ENCODE assay signal across 10 mouse cellular contexts in the genomic region with DNA sequence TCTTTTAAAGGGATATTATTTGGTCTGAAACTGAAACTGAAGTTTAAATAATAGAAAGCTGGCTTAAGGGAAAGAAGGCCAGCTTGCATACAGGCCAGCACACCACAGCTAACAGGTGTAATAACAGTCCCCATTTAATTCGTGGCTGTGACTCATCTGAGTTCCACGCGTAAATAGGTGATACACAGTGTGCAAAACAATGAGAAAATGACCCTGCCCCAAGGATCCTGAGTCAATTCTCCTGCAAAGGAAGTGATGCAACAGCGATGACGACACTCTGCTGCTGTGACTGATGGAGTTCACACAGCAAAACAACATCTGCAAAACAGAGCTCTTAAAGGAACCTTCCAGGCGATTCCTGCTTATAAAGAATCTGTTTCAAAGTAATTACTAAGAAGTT.
DNase-seq lines count a peak whose midpoint lies in the region; ATAC-seq and TF ChIP-seq lines count a peak whose summit lies in the region.
"Had no signal": no experiment of that assay in that cellular context is flagged by ENCODE, and none has a peak within 500 bp of the region (broad histone marks: within the 10 kb centered on the region; RNA-seq: fewer than 3 reads in every experiment).

No protein-coding gene starts in this region.

- no peak overlapping the region for H3K4me2 ChIP-seq in heart, postnatal 0 days (ENCODE audit: low read depth, low read length)
- H3K4me2 ChIP-seq: midbrain, embryonic 11.5 days had no signal

- no peaks in the 10 kb centered on the region for H3K27me3 ChIP-seq in heart, postnatal 0 days (ENCODE audit: control insufficient read depth, insufficient read depth, low read length)

- 60% methylated on average over 6 of the region's 6 CpGs for WGBS in heart, postnatal 0 days

- TF ChIP-seq CTCF in heart, postnatal 0 days (IDR thresholded peaks at IDR 0.05; ENCODE audit: low read depth) = no peak

- no peak overlapping the region for H3K9ac ChIP-seq in heart, postnatal 0 days (replicated peaks; ENCODE audit: low read depth, low read length)

- no peaks in the 10 kb centered on the region for H3K4me1 ChIP-seq in heart, postnatal 0 days (ENCODE audit: control insufficient read depth, insufficient read depth)

- H3K4me3 ChIP-seq in heart, postnatal 0 days (ENCODE audit: low read depth, low read length) = no peak overlapping the region

- peak; percentile 37 for DNase-seq in gastrocnemius, adult 18-20 months (ENCODE audit: low spot score)
- no peak for DNase-seq in gastrocnemius, postnatal 10 days
- peak; percentile 5 for DNase-seq in T-cell, adult 2 months (ENCODE audit: low spot score)
- DNase-seq in heart, postnatal 0 days (ENCODE audit: low spot score) = peak; percentile 46
- peak; percentile 77 for DNase-seq in lung, postnatal 25 days (ENCODE audit: low spot score)
- no peak for DNase-seq in left cerebral cortex, adult 11 months (ENCODE audit: low spot score)
- DNase-seq in left cerebral cortex, postnatal 4 days = no peak
- DNase-seq in frontal cortex, postnatal 14 days (ENCODE audit: low spot score in 2 of 2) = no peak
- DNase-seq: thymus, postnatal 14 days had no signal

- no peak for TF ChIP-seq EP300 in heart, postnatal 0 days (IDR thresholded peaks at IDR 0.05; ENCODE audit: low read depth)

- no peaks in the 10 kb centered on the region for H3K36me3 ChIP-seq in heart, postnatal 0 days (replicated peaks; ENCODE audit: control insufficient read depth, insufficient read depth, low read length)

- intact Hi-C loops in left cerebral cortex, postnatal 4 days (cut with DNase I) = no loop called here

- H3K27ac ChIP-seq in heart, postnatal 0 days (ENCODE audit: low read depth) = peak overlapping the region; percentile 62

- H3K9me3 ChIP-seq in heart, postnatal 0 days (replicated peaks; ENCODE audit: control insufficient read depth, low read length) = no peaks in the 10 kb centered on the region

- no peak; the same call in 1 of the 2 replicates for ATAC-seq in heart, postnatal 0 days (ENCODE audit: insufficient read depth, low read depth)

Comparison
In these comparisons a context has a peak if more than half of its experiments do, and no peak if none do; other contexts are left out.
1. DNase-seq: peak in gastrocnemius, adult 18-20 months (single experiment), T-cell, adult 2 months (single experiment), heart, postnatal 0 days (single experiment) and lung, postnatal 25 days (single experiment); none in gastrocnemius, postnatal 10 days (single experiment), left cerebral cortex, adult 11 months (single experiment), left cerebral cortex, postnatal 4 days (single experiment) and frontal cortex, postnatal 14 days (0 of 2).